Mouse (Mus musculus): ENCODE measurements around the gene Olfr148. TPM values are rescaled to one million over a fixed set of nuclear protein-coding genes. Genes with fewer than 3 reads are reported as not detected.

Gene Olfr148
- polyA plus RNA-seq (2015; fragmentation: Nextera tagmentation; extraction: Ambion mirVana) = not detected in 2 replicates

- Histone ChIP-seq H3K36me3 (ENCODE audit: control insufficient read depth, insufficient read depth) (no peaks in the 10 kb centered on the region), H3K27ac (ENCODE audit: low read length) (no peak within 1 kb of the TSS), H3K4me3 (ENCODE audit: low read depth, low read length) (no peak within 1 kb of the TSS), H3K4me2 (ENCODE audit: low read depth, low read length) (no peak within 1 kb of the TSS), H3K9me3 (replicated peaks; ENCODE audit: control insufficient read depth, low read length) (no peaks in the 10 kb centered on the region), H3K4me1 (ENCODE audit: control insufficient read depth, low read depth, low read length) (no peaks in the 10 kb centered on the region), H3K9ac (ENCODE audit: low read depth, low read length) (no peak within 1 kb of the TSS), H3K27me3 (ENCODE audit: control insufficient read depth, insufficient read depth, low read depth, low read length) (no peaks in the 10 kb centered on the region)
- ATAC-seq (ENCODE audit: low read depth) = no peak
- 53% methylated on average over 3 of the region's 3 CpGs for WGBS (ENCODE audit: insufficient replicate concordance)
Measured at GRCm38 (mm10) chr9:39610355-39610754, at the start of gene Olfr148. Olfr148 (plus strand) TSS chr9:39610655.

- no peaks in the 10 kb centered on the region for H3K27me3 ChIP-seq (ENCODE audit: control insufficient read depth, insufficient read depth, low read depth, low read length)
- ATAC-seq (ENCODE audit: low read depth) = no peak
- H3K4me1 ChIP-seq (ENCODE audit: control insufficient read depth, low read depth, low read length) = no peaks in the 10 kb centered on the region
- H3K27ac ChIP-seq (ENCODE audit: low read length) = no peak within 1 kb of the TSS
- no peaks in the 10 kb centered on the region for H3K36me3 ChIP-seq (ENCODE audit: control insufficient read depth, insufficient read depth)
- H3K9me3 ChIP-seq (replicated peaks; ENCODE audit: control insufficient read depth, low read length) = no peaks in the 10 kb centered on the region
- no peak within 1 kb of the TSS for H3K4me2 ChIP-seq (ENCODE audit: low read depth, low read length)
- H3K4me3 ChIP-seq (ENCODE audit: low read depth, low read length) = no peak within 1 kb of the TSS
- H3K9ac ChIP-seq (ENCODE audit: low read depth, low read length) = no peak within 1 kb of the TSS
- 56% methylated on average over 3 of the region's 3 CpGs for WGBS (ENCODE audit: insufficient replicate concordance)
Measured at GRCm38 (mm10) chr9:39575469-39575868, 35.0 kb upstream of the Olfr148 start, which contains the start of gene Olfr959. Olfr959 (minus strand) TSS chr9:39575569.

- H3K9ac ChIP-seq (ENCODE audit: low read depth, low read length) = no peak overlapping the region
- ATAC-seq (ENCODE audit: low read depth) = no peak
- no peaks in the 10 kb centered on the region for H3K36me3 ChIP-seq (ENCODE audit: control insufficient read depth, insufficient read depth)
- H3K4me1 ChIP-seq (ENCODE audit: control insufficient read depth, low read depth, low read length) = no peaks in the 10 kb centered on the region
- H3K4me3 ChIP-seq (ENCODE audit: low read depth, low read length) = no peak overlapping the region
- H3K27me3 ChIP-seq (ENCODE audit: control insufficient read depth, insufficient read depth, low read depth, low read length) = no peaks in the 10 kb centered on the region
- H3K4me2 ChIP-seq (ENCODE audit: low read depth, low read length) = no peak overlapping the region
- no peaks in the 10 kb centered on the region for H3K9me3 ChIP-seq (replicated peaks; ENCODE audit: control insufficient read depth, low read length)
- 64% methylated on average over 5 of the region's 5 CpGs for WGBS (ENCODE audit: insufficient replicate concordance)
- no peak overlapping the region for H3K27ac ChIP-seq (ENCODE audit: low read length)
Measured at GRCm38 (mm10) chr9:39577050-39577449, 33.4 kb upstream of the Olfr148 start.

- 3% methylated on average over 19 of the region's 19 CpGs for WGBS (ENCODE audit: insufficient replicate concordance)
- no peak for ATAC-seq (ENCODE audit: low read depth)
- no peak overlapping the region for H3K4me3 ChIP-seq (ENCODE audit: low read depth, low read length)
- H3K36me3 ChIP-seq (ENCODE audit: control insufficient read depth, insufficient read depth) = no peaks in the 10 kb centered on the region
- H3K27me3 ChIP-seq (ENCODE audit: control insufficient read depth, insufficient read depth, low read depth, low read length) = no peaks in the 10 kb centered on the region; the same call in 1 of the 2 replicates
- no peaks in the 10 kb centered on the region for H3K4me1 ChIP-seq (ENCODE audit: control insufficient read depth, low read depth, low read length)
- no peak overlapping the region for H3K9ac ChIP-seq (ENCODE audit: low read depth, low read length)
- no peak overlapping the region for H3K4me2 ChIP-seq (ENCODE audit: low read depth, low read length)
- no peaks in the 10 kb centered on the region for H3K9me3 ChIP-seq (replicated peaks; ENCODE audit: control insufficient read depth, low read length)
- no peak overlapping the region for H3K27ac ChIP-seq (ENCODE audit: low read length)
Measured at GRCm38 (mm10) chr9:39602536-39603332, 7.7 kb upstream of the Olfr148 start.

- Histone ChIP-seq H3K4me2 (ENCODE audit: low read depth, low read length) (no peak overlapping the region), H3K27me3 (ENCODE audit: control insufficient read depth, insufficient read depth, low read depth, low read length) (no peaks in the 10 kb centered on the region; the same call in 1 of the 2 replicates), H3K36me3 (ENCODE audit: control insufficient read depth, insufficient read depth) (no peaks in the 10 kb centered on the region), H3K4me3 (ENCODE audit: low read depth, low read length) (no peak overlapping the region), H3K9ac (ENCODE audit: low read depth, low read length) (no peak overlapping the region), H3K4me1 (ENCODE audit: control insufficient read depth, low read depth, low read length) (no peaks in the 10 kb centered on the region), H3K27ac (ENCODE audit: low read length) (no peak overlapping the region), H3K9me3 (replicated peaks; ENCODE audit: control insufficient read depth, low read length) (no peaks in the 10 kb centered on the region)
- ATAC-seq (ENCODE audit: low read depth) = no peak
- 3% methylated on average over 9 of the region's 9 CpGs for WGBS (ENCODE audit: insufficient replicate concordance)
Measured at GRCm38 (mm10) chr9:39603333-39603845, 7.1 kb upstream of the Olfr148 start.

- Histone ChIP-seq H3K27me3 (ENCODE audit: control insufficient read depth, insufficient read depth, low read depth, low read length) (no peaks in the 10 kb centered on the region; the same call in 1 of the 2 replicates), H3K9me3 (replicated peaks; ENCODE audit: control insufficient read depth, low read length) (no peaks in the 10 kb centered on the region), H3K4me2 (ENCODE audit: low read depth, low read length) (0 out of 2 replicates have a peak within 1 kb of the TSS, but pooled peaks have one; percentile 6), H3K4me1 (ENCODE audit: control insufficient read depth, low read depth, low read length) (no peaks in the 10 kb centered on the region), H3K9ac (ENCODE audit: low read depth, low read length) (no peak within 1 kb of the TSS), H3K27ac (ENCODE audit: low read length) (no peak within 1 kb of the TSS), H3K4me3 (ENCODE audit: low read depth, low read length) (no peak within 1 kb of the TSS), H3K36me3 (ENCODE audit: control insufficient read depth, insufficient read depth) (no peaks in the 10 kb centered on the region)
- WGBS (ENCODE audit: insufficient replicate concordance) = 1% methylated on average over 8 of the region's 8 CpGs
- no peak for ATAC-seq (ENCODE audit: low read depth)
Measured at GRCm38 (mm10) chr9:39603999-39604453, 6.4 kb upstream of the Olfr148 start, which contains the start of gene AW551984. AW551984 (minus strand) TSS chr9:39604403.

GRCm38 (mm10) chr9:39608497-39608896 lies 2.0 kb upstream of the Olfr148 start:
- no peak for ATAC-seq (ENCODE audit: low read depth)
- no peaks in the 10 kb centered on the region; the same call in 1 of the 2 replicates for H3K27me3 ChIP-seq (ENCODE audit: control insufficient read depth, insufficient read depth, low read depth, low read length)
- H3K4me3 ChIP-seq (ENCODE audit: low read depth, low read length) = no peak overlapping the region
- H3K4me2 ChIP-seq (ENCODE audit: low read depth, low read length) = no peak overlapping the region
- no peaks in the 10 kb centered on the region for H3K9me3 ChIP-seq (replicated peaks; ENCODE audit: control insufficient read depth, low read length)
- H3K9ac ChIP-seq (ENCODE audit: low read depth, low read length) = no peak overlapping the region
- no peak overlapping the region for H3K27ac ChIP-seq (ENCODE audit: low read length)
- no peaks in the 10 kb centered on the region for H3K4me1 ChIP-seq (ENCODE audit: control insufficient read depth, low read depth, low read length)
- H3K36me3 ChIP-seq (ENCODE audit: control insufficient read depth, insufficient read depth) = no peaks in the 10 kb centered on the region

GRCm38 (mm10) chr9:39611953-39612352 lies 1.5 kb downstream of the Olfr148 start:
- no peaks in the 10 kb centered on the region for H3K27me3 ChIP-seq (ENCODE audit: control insufficient read depth, insufficient read depth, low read depth, low read length)
- no peak overlapping the region for H3K4me2 ChIP-seq (ENCODE audit: low read depth, low read length)
- H3K4me3 ChIP-seq (ENCODE audit: low read depth, low read length) = no peak overlapping the region
- no peak for ATAC-seq (ENCODE audit: low read depth)
- H3K4me1 ChIP-seq (ENCODE audit: control insufficient read depth, low read depth, low read length) = no peaks in the 10 kb centered on the region
- H3K9me3 ChIP-seq (replicated peaks; ENCODE audit: control insufficient read depth, low read length) = no peaks in the 10 kb centered on the region
- no peaks in the 10 kb centered on the region for H3K36me3 ChIP-seq (ENCODE audit: control insufficient read depth, insufficient read depth)
- no peak overlapping the region for H3K27ac ChIP-seq (ENCODE audit: low read length)
- WGBS (ENCODE audit: insufficient replicate concordance) = 39% methylated on average over 1 of the region's 1 CpGs
- H3K9ac ChIP-seq (ENCODE audit: low read depth, low read length) = no peak overlapping the region

- Histone ChIP-seq H3K27me3 (ENCODE audit: control insufficient read depth, insufficient read depth, low read depth, low read length) (no peaks in the 10 kb centered on the region), H3K4me1 (ENCODE audit: control insufficient read depth, low read depth, low read length) (no peaks in the 10 kb centered on the region), H3K9ac (ENCODE audit: low read depth, low read length) (no peak within 1 kb of the TSS), H3K4me3 (ENCODE audit: low read depth, low read length) (no peak within 1 kb of the TSS), H3K27ac (ENCODE audit: low read length) (no peak within 1 kb of the TSS), H3K36me3 (ENCODE audit: control insufficient read depth, insufficient read depth) (no peaks in the 10 kb centered on the region), H3K9me3 (replicated peaks; ENCODE audit: control insufficient read depth, low read length) (no peaks in the 10 kb centered on the region), H3K4me2 (ENCODE audit: low read depth, low read length) (no peak within 1 kb of the TSS)
- 43% methylated on average over 1 of the region's 1 CpGs for WGBS (ENCODE audit: insufficient replicate concordance)
- no peak for ATAC-seq (ENCODE audit: low read depth)
Measured at GRCm38 (mm10) chr9:39621073-39621472, 10.6 kb downstream of the Olfr148 start, which contains the start of gene Olfr960. Olfr960 (plus strand) TSS chr9:39621373.

All from liver, embryonic 16.5 days (tissue).